10 mouse cellular contexts compared by ENCODE assay signal in the genomic region with DNA sequence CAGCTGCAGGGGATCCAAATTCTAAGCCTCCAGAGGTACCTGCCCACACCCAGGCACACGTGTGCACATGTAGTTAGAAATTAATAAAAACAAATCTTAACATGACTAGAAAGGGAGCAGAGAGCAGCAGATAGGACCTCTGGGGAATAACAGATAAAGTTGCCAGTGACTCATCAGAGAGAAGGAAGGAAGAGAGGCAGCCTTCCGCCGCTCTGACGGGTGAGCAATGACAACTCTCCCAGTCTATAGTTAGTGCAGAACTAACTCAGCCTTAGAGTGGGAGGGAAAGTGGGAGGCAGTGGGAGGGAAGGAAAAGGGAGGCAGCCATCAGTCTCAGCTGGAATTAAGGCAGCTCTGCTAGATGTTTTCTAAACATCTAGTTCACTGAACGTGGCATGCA. TPM values are rescaled to one million over a fixed set of nuclear protein-coding genes. Genes with fewer than 3 reads are reported as not detected.
A peak's percentile ranks its signal among the peaks of the same experiment; 100 is the strongest.
DNase-seq lines count a peak whose midpoint lies in the region; ATAC-seq and TF ChIP-seq lines count a peak whose summit lies in the region.
"Had no signal": no experiment of that assay in that cellular context is flagged by ENCODE, and none has a peak within 500 bp of the region (broad histone marks: within the 10 kb centered on the region; RNA-seq: fewer than 3 reads in every experiment).

No protein-coding gene starts in this region.

- no peak overlapping the region for H3K27ac ChIP-seq in liver, postnatal 0 days (ENCODE audit: low read depth)
- H3K27ac ChIP-seq: hindbrain, postnatal 0 days had no signal

- peak; percentile 38 to 69 for DNase-seq in adrenal gland, adult (ENCODE audit: inconsistent age in 2 of 2, low spot score in 1 of 2)
- no peak for DNase-seq in adrenal gland, adult 8-10 months
- peak; percentile 31 to 32 for DNase-seq in left cerebral cortex, adult 18-20 months (ENCODE audit: low spot score in 2 of 2)
- DNase-seq in left cerebral cortex, adult 8-10 months (ENCODE audit: low spot score in 2 of 2), result no peak
- DNase-seq in liver, postnatal 0 days, result no peak
- DNase-seq in ovary, postnatal 36 days (ENCODE audit: low spot score), result no peak
- DNase-seq in lung, postnatal 25 days (ENCODE audit: low spot score), result no peak
- DNase-seq: embryo, embryonic 11 days had no signal

- H3K4me2 ChIP-seq in liver, postnatal 0 days (ENCODE audit: low read depth, low read length), result no peak overlapping the region

- peak; percentile 89 for TF ChIP-seq EP300 in liver, postnatal 0 days (IDR thresholded peaks at IDR 0.05; ENCODE audit: low read depth)

- H3K4me3 ChIP-seq in liver, postnatal 0 days (ENCODE audit: low read depth, low read length), result no peak overlapping the region

- H3K4me1 ChIP-seq in liver, postnatal 0 days (ENCODE audit: insufficient read depth), result peaks cover 25% of the 10 kb centered on the region

- H3K36me3 ChIP-seq in liver, postnatal 0 days (replicated peaks; ENCODE audit: insufficient read depth, low read length), result no peaks in the 10 kb centered on the region

- H3K9ac ChIP-seq in liver, postnatal 0 days (replicated peaks), result no peak overlapping the region

- TF ChIP-seq CTCF in liver, postnatal 0 days (IDR thresholded peaks at IDR 0.05; ENCODE audit: low read depth), result no peak

- ATAC-seq in erythroblast, adult 5-6 weeks (replicated peaks; ENCODE audit: low FRiP score, poor library complexity, severe bottlenecking), result peak; percentile 85
- ATAC-seq in liver, postnatal 0 days, result peak; percentile 79
- ATAC-seq: hindbrain, postnatal 0 days had no signal

- H3K9me3 ChIP-seq in liver, postnatal 0 days (ENCODE audit: low read length), result no peaks in the 10 kb centered on the region

- H3K27me3 ChIP-seq in liver, postnatal 0 days (ENCODE audit: insufficient read depth, low read length), result no peaks in the 10 kb centered on the region

- 40% methylated on average over 5 of the region's 5 CpGs for WGBS in liver, postnatal 0 days (ENCODE audit: insufficient replicate concordance)

RNA-seq across cellular contexts. Expression of a gene that starts 21.7 kb away (rescaled TPM):
- 10 to 100 TPM; 71.3 to 83.2 (median 75.9) TPM for total RNA-seq in adrenal gland, adult 8-10 months (2022)
- total RNA-seq in left cerebral cortex, adult 18-20 months (2021), result 100 to 1,000 TPM; 183 to 191 TPM
- total RNA-seq in left cerebral cortex, adult 8-10 months (2022), result 100 to 1,000 TPM; 179 to 217 (median 192) TPM
- total RNA-seq in erythroblast, adult 5-6 weeks (2015; ENCODE audit: low replicate concordance), result 4.2 and 5.6 TPM in 2 replicates
- 7.1 and 7.7 TPM in 2 replicates for total RNA-seq in erythroblast, adult 5-6 weeks (2017; ENCODE audit: low replicate concordance)
- 12.0 and 13.8 TPM in 2 replicates for polyA plus RNA-seq in liver, postnatal 0 days (2015; fragmentation: Nextera tagmentation; extraction: Ambion mirVana)

Comparison
In these comparisons a context has a peak if more than half of its experiments do, and no peak if none do; other contexts are left out.
1. DNase-seq: peak in adrenal gland, adult (2 of 2) and left cerebral cortex, adult 18-20 months (2 of 2); none in adrenal gland, adult 8-10 months (single experiment), left cerebral cortex, adult 8-10 months (0 of 2), liver, postnatal 0 days (single experiment), ovary, postnatal 36 days (single experiment) and lung, postnatal 25 days (single experiment).
2. RNA of a gene that starts 21.7 kb away (total RNA-seq): 179 to 217 TPM in left cerebral cortex, adult 8-10 months, 183 to 191 TPM in left cerebral cortex, adult 18-20 months and 71.3 to 83.2 TPM in adrenal gland, adult 8-10 months; 4.2 to 7.7 TPM in erythroblast, adult 5-6 weeks; every median in the first group is over 4 times any median in the second.